Mouse (Mus musculus): ENCODE data around the gene Fstl5. TPM values are rescaled to one million over a fixed set of nuclear protein-coding genes. Genes with fewer than 3 reads are reported as not detected.

Fstl5 gene
- polyA plus RNA-seq, 1 experiment from 2014 or later = 98.6 TPM

- Histone ChIP-seq H3K27ac (ENCODE audit: low read depth, low read length) (no peak overlapping the region), H3K4me1 (ENCODE audit: control insufficient read depth, insufficient read depth, low read length) (no peaks in the 10 kb centered on the region), H3K9ac (replicated peaks; ENCODE audit: low read depth, low read length) (no peak overlapping the region), H3K27me3 (ENCODE audit: control insufficient read depth, insufficient read depth, low read length) (no peaks in the 10 kb centered on the region), H3K4me2 (ENCODE audit: low read depth, low read length) (no peak overlapping the region), H3K4me3 (ENCODE audit: low read depth, low read length) (no peak overlapping the region), H3K9me3 (ENCODE audit: control insufficient read depth, low read length) (no peaks in the 10 kb centered on the region), H3K36me3 (ENCODE audit: control insufficient read depth, insufficient read depth, low read length) (no peaks in the 10 kb centered on the region)
- 68% methylated on average over 4 of the region's 4 CpGs for WGBS
- peak; percentile 63; the same call in 1 of the 2 replicates for ATAC-seq (ENCODE audit: low read depth)
These were observed 519.1 kb downstream of the Fstl5 start for GRCm38 (mm10) chr3:76593148-76593547.

GRCm38 (mm10) chr3:76620044-76620443 lies 546.0 kb downstream of the Fstl5 start:
- H3K36me3 ChIP-seq (ENCODE audit: control insufficient read depth, insufficient read depth, low read length) = no peaks in the 10 kb centered on the region
- 95% methylated on average over 1 of the region's 1 CpGs for WGBS
- no peak for ATAC-seq (ENCODE audit: low read depth)
- no peak overlapping the region for H3K4me2 ChIP-seq (ENCODE audit: low read depth, low read length)
- H3K4me1 ChIP-seq (ENCODE audit: control insufficient read depth, insufficient read depth, low read length) = no peaks in the 10 kb centered on the region
- H3K9ac ChIP-seq (replicated peaks; ENCODE audit: low read depth, low read length) = no peak overlapping the region
- no peaks in the 10 kb centered on the region for H3K27me3 ChIP-seq (ENCODE audit: control insufficient read depth, insufficient read depth, low read length)
- H3K9me3 ChIP-seq (ENCODE audit: control insufficient read depth, low read length) = no peaks in the 10 kb centered on the region
- H3K27ac ChIP-seq (ENCODE audit: low read depth, low read length) = no peak overlapping the region
- H3K4me3 ChIP-seq (ENCODE audit: low read depth, low read length) = no peak overlapping the region

- WGBS = 54% methylated on average over 1 of the region's 1 CpGs
- Histone ChIP-seq H3K4me2 (ENCODE audit: low read depth, low read length) (no peak overlapping the region), H3K4me3 (ENCODE audit: low read depth, low read length) (no peak overlapping the region), H3K9me3 (ENCODE audit: control insufficient read depth, low read length) (no peaks in the 10 kb centered on the region), H3K27me3 (ENCODE audit: control insufficient read depth, insufficient read depth, low read length) (no peaks in the 10 kb centered on the region), H3K9ac (replicated peaks; ENCODE audit: low read depth, low read length) (no peak overlapping the region), H3K27ac (ENCODE audit: low read depth, low read length) (no peak overlapping the region), H3K36me3 (ENCODE audit: control insufficient read depth, insufficient read depth, low read length) (no peaks in the 10 kb centered on the region), H3K4me1 (ENCODE audit: control insufficient read depth, insufficient read depth, low read length) (no peaks in the 10 kb centered on the region)
- ATAC-seq (ENCODE audit: low read depth) = peak; percentile 94
These were observed 580.2 kb downstream of the Fstl5 start for GRCm38 (mm10) chr3:76654243-76654642.

GRCm38 (mm10) chr3:76670859-76671258 lies 596.8 kb downstream of the Fstl5 start:
- Histone ChIP-seq H3K36me3 (ENCODE audit: control insufficient read depth, insufficient read depth, low read length) (no peaks in the 10 kb centered on the region), H3K27me3 (ENCODE audit: control insufficient read depth, insufficient read depth, low read length) (no peaks in the 10 kb centered on the region), H3K27ac (ENCODE audit: low read depth, low read length) (no peak overlapping the region), H3K4me3 (ENCODE audit: low read depth, low read length) (no peak overlapping the region), H3K4me2 (ENCODE audit: low read depth, low read length) (no peak overlapping the region), H3K4me1 (ENCODE audit: control insufficient read depth, insufficient read depth, low read length) (no peaks in the 10 kb centered on the region), H3K9ac (replicated peaks; ENCODE audit: low read depth, low read length) (no peak overlapping the region), H3K9me3 (ENCODE audit: control insufficient read depth, low read length) (no peaks in the 10 kb centered on the region)
- WGBS = 73% methylated on average over 5 of the region's 5 CpGs
- ATAC-seq (ENCODE audit: low read depth) = no peak

- Histone ChIP-seq H3K27ac (ENCODE audit: low read depth, low read length) (no peak overlapping the region), H3K9ac (replicated peaks; ENCODE audit: low read depth, low read length) (no peak overlapping the region), H3K4me2 (ENCODE audit: low read depth, low read length) (no peak overlapping the region), H3K36me3 (ENCODE audit: control insufficient read depth, insufficient read depth, low read length) (no peaks in the 10 kb centered on the region), H3K9me3 (ENCODE audit: control insufficient read depth, low read length) (no peaks in the 10 kb centered on the region), H3K4me1 (ENCODE audit: control insufficient read depth, insufficient read depth, low read length) (no peaks in the 10 kb centered on the region), H3K27me3 (ENCODE audit: control insufficient read depth, insufficient read depth, low read length) (no peaks in the 10 kb centered on the region), H3K4me3 (ENCODE audit: low read depth, low read length) (no peak overlapping the region)
- no peak for ATAC-seq (ENCODE audit: low read depth)
- WGBS = 89% methylated on average over 3 of the region's 3 CpGs
These were observed 601.9 kb downstream of the Fstl5 start for GRCm38 (mm10) chr3:76676006-76676405.

GRCm38 (mm10) chr3:76679853-76680545 lies 605.9 kb downstream of the Fstl5 start:
- Histone ChIP-seq H3K4me3 (ENCODE audit: low read depth, low read length) (no peak overlapping the region), H3K4me1 (ENCODE audit: control insufficient read depth, insufficient read depth, low read length) (no peaks in the 10 kb centered on the region), H3K27me3 (ENCODE audit: control insufficient read depth, insufficient read depth, low read length) (no peaks in the 10 kb centered on the region), H3K27ac (ENCODE audit: low read depth, low read length) (no peak overlapping the region), H3K4me2 (ENCODE audit: low read depth, low read length) (no peak overlapping the region), H3K9me3 (ENCODE audit: control insufficient read depth, low read length) (no peaks in the 10 kb centered on the region), H3K9ac (replicated peaks; ENCODE audit: low read depth, low read length) (no peak overlapping the region), H3K36me3 (ENCODE audit: control insufficient read depth, insufficient read depth, low read length) (no peaks in the 10 kb centered on the region)
- WGBS = 75% methylated on average over 5 of the region's 5 CpGs
- no peak for ATAC-seq (ENCODE audit: low read depth)

GRCm38 (mm10) chr3:76680546-76680883 lies 606.4 kb downstream of the Fstl5 start:
- Histone ChIP-seq H3K4me3 (ENCODE audit: low read depth, low read length) (no peak overlapping the region), H3K27ac (ENCODE audit: low read depth, low read length) (no peak overlapping the region), H3K9ac (replicated peaks; ENCODE audit: low read depth, low read length) (no peak overlapping the region), H3K9me3 (ENCODE audit: control insufficient read depth, low read length) (no peaks in the 10 kb centered on the region), H3K4me2 (ENCODE audit: low read depth, low read length) (no peak overlapping the region), H3K4me1 (ENCODE audit: control insufficient read depth, insufficient read depth, low read length) (no peaks in the 10 kb centered on the region), H3K36me3 (ENCODE audit: control insufficient read depth, insufficient read depth, low read length) (no peaks in the 10 kb centered on the region), H3K27me3 (ENCODE audit: control insufficient read depth, insufficient read depth, low read length) (no peaks in the 10 kb centered on the region)
- no peak for ATAC-seq (ENCODE audit: low read depth)
- WGBS = 82% methylated on average over 2 of the region's 2 CpGs

- Histone ChIP-seq H3K9me3 (ENCODE audit: control insufficient read depth, low read length) (no peaks in the 10 kb centered on the region), H3K4me3 (ENCODE audit: low read depth, low read length) (no peak overlapping the region), H3K4me1 (ENCODE audit: control insufficient read depth, insufficient read depth, low read length) (no peaks in the 10 kb centered on the region), H3K36me3 (ENCODE audit: control insufficient read depth, insufficient read depth, low read length) (no peaks in the 10 kb centered on the region), H3K4me2 (ENCODE audit: low read depth, low read length) (no peak overlapping the region), H3K27ac (ENCODE audit: low read depth, low read length) (no peak overlapping the region), H3K9ac (replicated peaks; ENCODE audit: low read depth, low read length) (no peak overlapping the region), H3K27me3 (ENCODE audit: control insufficient read depth, insufficient read depth, low read length) (no peaks in the 10 kb centered on the region)
- WGBS = 62% methylated on average over 1 of the region's 1 CpGs
- no peak for ATAC-seq (ENCODE audit: low read depth)
These were observed 623.1 kb downstream of the Fstl5 start for GRCm38 (mm10) chr3:76697134-76697629.

GRCm38 (mm10) chr3:76739221-76739620 lies 665.2 kb downstream of the Fstl5 start:
- Histone ChIP-seq H3K4me2 (ENCODE audit: low read depth, low read length) (no peak overlapping the region), H3K4me1 (ENCODE audit: control insufficient read depth, insufficient read depth, low read length) (no peaks in the 10 kb centered on the region), H3K27me3 (ENCODE audit: control insufficient read depth, insufficient read depth, low read length) (no peaks in the 10 kb centered on the region), H3K9ac (replicated peaks; ENCODE audit: low read depth, low read length) (no peak overlapping the region), H3K36me3 (ENCODE audit: control insufficient read depth, insufficient read depth, low read length) (no peaks in the 10 kb centered on the region), H3K9me3 (ENCODE audit: control insufficient read depth, low read length) (no peaks in the 10 kb centered on the region), H3K27ac (ENCODE audit: low read depth, low read length) (no peak overlapping the region), H3K4me3 (ENCODE audit: low read depth, low read length) (no peak overlapping the region)
- WGBS = 80% methylated on average over 2 of the region's 2 CpGs
- no peak for ATAC-seq (ENCODE audit: low read depth)
